Mouse (Mus musculus): ENCODE measurements around the gene Pdcd7.
A peak's percentile ranks its signal among the peaks of the same experiment; 100 is the strongest.

The Pdcd7 gene

GRCm38 (mm10) chr9:65356561-65356960 is 10.7 kb downstream of the Pdcd7 start:
- no peak for DNase-seq (ENCODE audit: extremely low spot score, low spot score)

- no peak for DNase-seq (ENCODE audit: extremely low spot score, low spot score)
These were observed 11.1 kb downstream of the Pdcd7 start for GRCm38 (mm10) chr9:65356971-65357370.

- DNase-seq (ENCODE audit: extremely low spot score, low spot score), result no peak
These were observed 13.1 kb downstream of the Pdcd7 start for GRCm38 (mm10) chr9:65358956-65359480.

GRCm38 (mm10) chr9:65360641-65361448 is 14.9 kb downstream of the Pdcd7 start, which contains the start of gene Ubap1l:
Ubap1l (plus strand) TSS chr9:65361041.
- no peak for DNase-seq (ENCODE audit: extremely low spot score, low spot score)

GRCm38 (mm10) chr9:65363684-65364083 is 17.8 kb downstream of the Pdcd7 start:
- no peak for DNase-seq (ENCODE audit: extremely low spot score, low spot score)

- no peak for DNase-seq (ENCODE audit: extremely low spot score, low spot score)
These were observed 19.8 kb downstream of the Pdcd7 start for GRCm38 (mm10) chr9:65365721-65366120.

GRCm38 (mm10) chr9:65371756-65372155 is 25.9 kb downstream of the Pdcd7 start:
- DNase-seq (ENCODE audit: extremely low spot score, low spot score), result no peak

- no peak for DNase-seq (ENCODE audit: extremely low spot score, low spot score)
These were observed 26.5 kb downstream of the Pdcd7 start for GRCm38 (mm10) chr9:65372449-65372848.

- no peak for DNase-seq (ENCODE audit: extremely low spot score, low spot score)
These were observed 28.7 kb downstream of the Pdcd7 start for GRCm38 (mm10) chr9:65374468-65375162.

GRCm38 (mm10) chr9:65375163-65375934 is 29.4 kb downstream of the Pdcd7 start:
- no peak for DNase-seq (ENCODE audit: extremely low spot score, low spot score)

- no peak for DNase-seq (ENCODE audit: extremely low spot score, low spot score)
These were observed 35.2 kb downstream of the Pdcd7 start for GRCm38 (mm10) chr9:65381017-65381590.

- no peak for DNase-seq (ENCODE audit: extremely low spot score, low spot score)
These were observed 36.3 kb downstream of the Pdcd7 start for GRCm38 (mm10) chr9:65382031-65382750.

- DNase-seq (ENCODE audit: extremely low spot score, low spot score), result no peak
These were observed 36.8 kb downstream of the Pdcd7 start for GRCm38 (mm10) chr9:65382751-65383097.

GRCm38 (mm10) chr9:65384276-65384675 is 38.4 kb downstream of the Pdcd7 start:
- DNase-seq (ENCODE audit: extremely low spot score, low spot score), result no peak

GRCm38 (mm10) chr9:65386373-65387140 is 40.7 kb downstream of the Pdcd7 start:
- no peak for DNase-seq (ENCODE audit: extremely low spot score, low spot score)

- peak; percentile 42 for DNase-seq (ENCODE audit: extremely low spot score, low spot score)
These were observed 45.1 kb downstream of the Pdcd7 start for GRCm38 (mm10) chr9:65390752-65391612.

GRCm38 (mm10) chr9:65391613-65391964 is 45.7 kb downstream of the Pdcd7 start, which contains the start of gene Kbtbd13:
Kbtbd13 (minus strand) TSS chr9:65391652.
- DNase-seq (ENCODE audit: extremely low spot score, low spot score), result no peak

GRCm38 (mm10) chr9:65392638-65393364 is 46.9 kb downstream of the Pdcd7 start:
- DNase-seq (ENCODE audit: extremely low spot score, low spot score), result peak; percentile 72

Data from neural tube, embryonic 10.5 days (tissue).